Mouse (Mus musculus) liver, embryonic 14.5 days (tissue): ENCODE measurements around the gene Crhr1.

Experiments
- CTCF ChIP-seq: IDR thresholded peaks from 2 replicates; pipeline ENCODE4 v1.5.1; 2016; ENCODE audit warnings: antibody characterized with exemption, low read depth, control low read depth
- EP300 ChIP-seq: IDR thresholded peaks from 2 replicates; pipeline ENCODE4 v1.6.1; 2016; ENCODE audit warnings: antibody characterized with exemption, low read depth

DNA sequence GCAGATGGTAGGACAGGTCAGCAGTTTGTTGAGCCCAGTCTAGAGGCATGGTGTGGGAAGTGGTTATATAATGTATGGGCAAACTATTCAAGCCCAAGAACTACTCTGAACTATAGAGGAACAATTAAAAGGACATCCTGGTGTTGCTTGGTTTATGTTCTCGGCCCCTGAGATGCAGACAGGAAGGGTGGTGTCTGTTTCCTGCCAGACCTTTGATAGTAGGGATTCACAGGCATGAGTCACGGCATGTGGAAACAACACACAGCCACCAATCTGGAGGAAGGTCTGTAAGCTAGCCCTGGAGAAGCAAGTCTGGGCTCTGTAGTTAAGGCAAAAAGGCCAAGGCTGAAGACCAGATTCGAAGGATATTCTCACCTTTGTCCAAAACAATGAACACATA, 70.6 kb downstream of the Crhr1 start:
- TF ChIP-seq CTCF (no peak), EP300 (no peak)
